Mouse (Mus musculus) lung, embryonic 14.5 days (tissue): ENCODE data around the gene Ano1. TPM values are rescaled to one million over a fixed set of nuclear protein-coding genes. Genes with fewer than 3 reads are reported as not detected.

ENCODE experiments used
- ATAC-seq: fragments of 200-750 bp; cut with Nextera tagmentation; 2 replicates; pipeline ENCODE4 v1.8.0; 2017; ENCODE audit warnings: mild to moderate bottlenecking, moderate TSS enrichment, moderate library complexity; ENCODE audit not compliant: insufficient read depth
- DNase-seq: peaks from one replicate; pipeline ENCODE4 v3.0.0-alpha.2; 2015
- H3K27ac ChIP-seq: fragments of 300-500 bp; sonication (generic); 2 replicates; pipeline ENCODE4 v1.5.1; 2014; ENCODE audit warnings: low read depth, mild to moderate bottlenecking, moderate library complexity
- H3K27me3 ChIP-seq: fragments of 300-500 bp; sonication (generic); 2 replicates; pipeline ENCODE4 v1.6.1; 2014; ENCODE audit warnings: low read length, control low read depth; ENCODE audit not compliant: insufficient read depth
- H3K36me3 ChIP-seq: fragments of 300-500 bp; sonication (generic); 2 replicates; pipeline ENCODE4 v1.6.1; 2014; ENCODE audit warnings: control low read depth; ENCODE audit not compliant: insufficient read depth
- H3K4me1 ChIP-seq: fragments of 300-500 bp; sonication (generic); 2 replicates; pipeline ENCODE4 v1.6.1; 2014; ENCODE audit warnings: antibody characterized with exemption, control low read depth; ENCODE audit not compliant: insufficient read depth
- H3K4me2 ChIP-seq: fragments of 300-500 bp; sonication (generic); 2 replicates; pipeline ENCODE4 v1.6.1; 2014; ENCODE audit warnings: mild to moderate bottlenecking
- H3K4me3 ChIP-seq: fragments of 300-500 bp; sonication (generic); 2 replicates; pipeline ENCODE4 v1.5.1; 2014; ENCODE audit warnings: low read depth, low read length
- H3K9ac ChIP-seq: fragments of 300-500 bp; sonication (generic); 2 replicates; pipeline ENCODE4 v1.6.1; 2014
- H3K9me3 ChIP-seq: fragments of 300-500 bp; sonication (generic); 2 replicates; pipeline ENCODE4 v1.6.1; 2016; ENCODE audit warnings: low read depth, low read length, control low read depth
- CTCF ChIP-seq: IDR thresholded peaks from 2 replicates; pipeline ENCODE4 v1.5.1; 2016; ENCODE audit warnings: antibody characterized with exemption, low read depth
- WGBS: fragments of 180-500 bp; shearing (Covaris S2); extraction: QIAGEN DNeasy Blood & Tissue Kit; methylation state at CpG from one replicate; pipeline ENCODE4 v1.1.7; 2014; 5-methylcytosine and 5-hydroxymethylcytosine counted together
- polyA plus RNA-seq: library from polyadenylated mRNA; unstranded; fragments of >200 nt; fragmentation: Nextera tagmentation; extraction: Ambion mirVana; gene quantifications from 2 replicates; pipeline ENCODE4 v1.2.1, GENCODE M21; 2014

Ano1 gene
- polyA plus RNA-seq, 1 experiment from 2014 or later, result 64.8 TPM

GRCm38 (mm10) chr7:144600333-144600900 is 151.4 kb downstream of the Ano1 start:
- no peaks in the 10 kb centered on the region for H3K4me1 ChIP-seq
- no peaks in the 10 kb centered on the region for H3K9me3 ChIP-seq
- ATAC-seq (no peak), DNase-seq (no peak)
- TF ChIP-seq CTCF, result no peak
- whole genome bisulfite sequencing, result 73% methylated on average over 6 of the region's 6 CpGs
- H3K27me3 ChIP-seq, result no peaks in the 10 kb centered on the region
- no peak overlapping the region for H3K4me2 ChIP-seq
- H3K9ac ChIP-seq, result no peak overlapping the region
- H3K4me3 ChIP-seq, result no peak overlapping the region
- peaks cover 12% of the 10 kb centered on the region for H3K36me3 ChIP-seq
- no peak overlapping the region for H3K27ac ChIP-seq

- Histone ChIP-seq H3K27me3 (no peaks in the 10 kb centered on the region), H3K4me1 (no peaks in the 10 kb centered on the region), H3K36me3 (peaks cover under 1% of the 10 kb centered on the region; the same call in 1 of the 2 replicates), H3K9ac (no peak overlapping the region), H3K27ac (no peak overlapping the region), H3K4me3 (no peak overlapping the region), H3K9me3 (no peaks in the 10 kb centered on the region), H3K4me2 (no peak overlapping the region)
- peak; percentile 56 for TF ChIP-seq CTCF
- DNase-seq, result peak; percentile 59
- ATAC-seq, result no peak
- WGBS, result 71% methylated on average over 3 of the region's 3 CpGs
Measured at GRCm38 (mm10) chr7:144589508-144589907, 162.3 kb downstream of the Ano1 start.

DNA sequence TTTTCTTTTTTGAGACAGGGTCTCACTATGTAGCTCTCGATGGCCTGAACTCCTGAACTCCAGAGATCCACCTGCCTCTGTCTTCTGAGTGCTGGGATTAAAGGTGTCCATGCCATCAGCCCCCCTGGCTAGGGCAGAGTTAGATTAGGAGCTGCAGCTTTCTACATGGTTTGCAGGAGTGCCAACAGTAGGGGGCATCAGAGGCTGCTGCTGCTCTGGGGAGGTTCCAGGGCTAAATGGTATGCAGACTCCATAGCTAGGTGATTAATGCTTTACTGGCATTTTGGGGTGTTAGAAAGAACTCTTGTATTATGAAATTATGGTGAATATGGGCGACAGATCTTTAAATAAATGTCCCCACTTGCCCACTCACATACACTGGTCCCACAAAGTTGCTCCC is 164.5 kb downstream of the Ano1 start:
- Histone ChIP-seq H3K27me3 (no peaks in the 10 kb centered on the region), H3K27ac (no peak overlapping the region), H3K4me2 (no peak overlapping the region), H3K4me1 (no peaks in the 10 kb centered on the region), H3K9me3 (no peaks in the 10 kb centered on the region), H3K9ac (no peak overlapping the region), H3K36me3 (no peaks in the 10 kb centered on the region; the same call in 1 of the 2 replicates), H3K4me3 (no peak overlapping the region)
- TF ChIP-seq CTCF, result peak; percentile 72
- 24% methylated on average over 2 of the region's 2 CpGs for WGBS
- DNase-seq (peak; percentile 76), ATAC-seq (no peak)

- DNase-seq, result peak; percentile 90
- Histone ChIP-seq H3K36me3 (no peaks in the 10 kb centered on the region), H3K9me3 (no peaks in the 10 kb centered on the region), H3K9ac (no peak overlapping the region), H3K27ac (no peak overlapping the region), H3K4me1 (no peaks in the 10 kb centered on the region), H3K4me3 (no peak overlapping the region), H3K4me2 (no peak overlapping the region), H3K27me3 (no peaks in the 10 kb centered on the region)
- WGBS, result 13% methylated on average over 6 of the region's 6 CpGs
- no peak for ATAC-seq
- TF ChIP-seq CTCF, result peak; percentile 98
Measured at GRCm38 (mm10) chr7:144585648-144586047, 166.1 kb downstream of the Ano1 start.

DNA sequence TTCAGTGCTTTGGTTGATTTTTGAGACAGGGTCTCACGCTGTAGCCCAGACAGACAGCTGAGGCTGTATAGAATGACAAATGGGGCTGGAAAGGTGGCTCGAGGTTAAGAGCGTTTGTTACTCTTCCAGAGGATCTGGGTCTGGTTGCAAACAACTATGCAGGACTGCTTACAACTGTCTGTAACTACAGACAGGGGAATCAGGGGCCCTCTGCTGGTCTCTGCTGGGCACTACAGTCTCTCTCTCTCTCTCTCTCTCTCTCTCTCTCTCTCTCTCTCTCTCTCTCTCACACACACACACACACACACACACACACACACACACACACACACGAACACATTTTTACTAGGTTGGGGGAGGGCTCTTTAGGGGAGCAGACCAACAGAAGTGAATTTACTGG is 168.2 kb downstream of the Ano1 start:
- H3K27ac ChIP-seq, result no peak overlapping the region
- H3K9me3 ChIP-seq, result no peaks in the 10 kb centered on the region
- 4% methylated on average over 4 of the region's 4 CpGs for WGBS
- no peaks in the 10 kb centered on the region for H3K4me1 ChIP-seq
- H3K4me3 ChIP-seq, result no peak overlapping the region
- no peak overlapping the region for H3K9ac ChIP-seq
- H3K4me2 ChIP-seq, result no peak overlapping the region
- DNase-seq (peak; percentile 80), ATAC-seq (no peak)
- H3K27me3 ChIP-seq, result no peaks in the 10 kb centered on the region
- H3K36me3 ChIP-seq, result peaks cover 14% of the 10 kb centered on the region
- peak; percentile 78 for TF ChIP-seq CTCF

DNA sequence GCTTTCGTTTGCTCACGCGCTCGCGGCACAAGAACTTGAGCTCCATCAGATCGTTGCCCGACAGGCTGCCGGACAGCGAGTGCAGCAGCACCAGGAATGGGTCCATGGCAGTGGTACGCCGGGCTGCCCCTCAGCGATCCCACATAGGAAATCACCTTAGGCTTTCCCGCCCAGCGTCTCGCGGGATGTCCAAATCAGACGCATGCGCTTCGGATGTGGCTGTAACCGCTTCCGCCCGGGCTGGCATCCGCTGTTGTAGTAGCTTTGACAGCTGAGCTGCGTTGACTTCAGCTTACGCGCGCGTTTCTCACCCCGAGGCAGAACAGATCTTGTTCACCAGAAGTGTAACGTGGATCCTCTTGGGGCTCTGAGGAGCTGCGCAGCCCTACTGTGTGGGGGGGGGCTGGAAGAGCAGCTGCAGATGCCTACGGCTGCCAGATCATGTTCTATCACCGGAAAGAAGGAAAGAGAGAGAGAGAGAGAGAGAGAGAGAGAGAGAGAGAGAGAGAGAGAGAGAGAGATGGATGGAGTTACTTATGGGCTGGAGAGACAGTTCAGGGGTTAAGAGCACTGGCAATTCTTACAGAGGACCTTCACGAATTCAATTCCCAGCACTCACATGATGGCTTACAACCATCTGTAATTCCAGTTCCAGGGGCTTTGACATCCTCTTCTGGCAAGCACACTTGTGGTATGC is 169.3 kb downstream of the Ano1 start, which contains the start of gene Fadd:
Gene Fadd, minus strand, starts transcription at position 180 of the 697 bp plus-strand sequence.
- Histone ChIP-seq H3K4me3 (peak within 1 kb of the TSS; percentile 81), H3K4me2 (peak within 1 kb of the TSS; percentile 80), H3K27me3 (no peaks in the 10 kb centered on the region), H3K4me1 (no peaks in the 10 kb centered on the region), H3K36me3 (peaks cover 21% of the 10 kb centered on the region), H3K9me3 (no peaks in the 10 kb centered on the region), H3K9ac (peak within 1 kb of the TSS; percentile 70), H3K27ac (peak within 1 kb of the TSS; percentile 92)
- DNase-seq (peak; percentile 98), ATAC-seq (peak; percentile 90)
- no peak for TF ChIP-seq CTCF
- under 1% methylated on average over 34 of the region's 34 CpGs for whole genome bisulfite sequencing

GRCm38 (mm10) chr7:144581559-144582283 is 170.1 kb downstream of the Ano1 start:
- Histone ChIP-seq H3K27ac (peak overlapping the region; percentile 92), H3K9ac (peak overlapping the region; percentile 70), H3K4me2 (peak overlapping the region; percentile 80), H3K4me3 (peak overlapping the region; percentile 81), H3K27me3 (no peaks in the 10 kb centered on the region), H3K36me3 (peaks cover 21% of the 10 kb centered on the region), H3K4me1 (no peaks in the 10 kb centered on the region), H3K9me3 (no peaks in the 10 kb centered on the region)
- WGBS, result under 1% methylated on average over 43 of the region's 43 CpGs
- DNase-seq, result peak; percentile 93
- peak; percentile 73 for TF ChIP-seq CTCF
- ATAC-seq, result peak; percentile 91
